Mouse (Mus musculus): ENCODE results near the gene Olfr656. TPM values are rescaled to one million over a fixed set of nuclear protein-coding genes. Genes with fewer than 3 reads are reported as not detected.

Olfr656 gene
- polyA plus RNA-seq (2016; fragmentation: Nextera tagmentation; extraction: Ambion mirVana): not detected in 2 replicates

- Histone ChIP-seq H3K36me3 (replicated peaks) (no peaks in the 10 kb centered on the region), H3K4me1 (no peaks in the 10 kb centered on the region), H3K27ac (replicated peaks) (no peak within 1 kb of the TSS), H3K4me3 (no peak within 1 kb of the TSS), H3K9me3 (no peaks in the 10 kb centered on the region), H3K27me3 (replicated peaks; ENCODE audit: low read depth, poor library complexity, severe bottlenecking) (no peaks in the 10 kb centered on the region)
- DNase-seq (ENCODE audit: low spot score): no peak
- 83% methylated on average over 4 of the region's 4 CpGs for WGBS
These were observed at the start of gene Olfr656 for GRCm38 (mm10) chr7:104613655-104614054. Gene Olfr656, plus strand, starts transcription at chr7:104613955.

- Histone ChIP-seq H3K9me3 (no peaks in the 10 kb centered on the region), H3K4me3 (no peak within 1 kb of the TSS), H3K27ac (replicated peaks) (no peak within 1 kb of the TSS)
These were observed 36.7 kb upstream of the Olfr656 start, which contains the start of gene Olfr653 for GRCm38 (mm10) chr7:104577014-104577413. Gene Olfr653, plus strand, starts transcription at chr7:104577314.

GRCm38 (mm10) chr7:104580846-104581245 lies 32.9 kb upstream of the Olfr656 start:
- Histone ChIP-seq H3K4me3 (no peak overlapping the region), H3K36me3 (replicated peaks) (no peaks in the 10 kb centered on the region), H3K4me1 (no peaks in the 10 kb centered on the region), H3K27me3 (replicated peaks; ENCODE audit: low read depth, poor library complexity, severe bottlenecking) (no peaks in the 10 kb centered on the region), H3K9me3 (no peaks in the 10 kb centered on the region), H3K27ac (replicated peaks) (no peak overlapping the region)
- WGBS: 89% methylated on average over 4 of the region's 4 CpGs
- DNase-seq (ENCODE audit: low spot score): no peak

More at GRCm38 (mm10) chr7:104577014-104577413, 36.7 kb upstream of the Olfr656 start, which contains the start of gene Olfr653:
- no peaks in the 10 kb centered on the region for H3K4me1 ChIP-seq
- no peaks in the 10 kb centered on the region for H3K27me3 ChIP-seq (replicated peaks; ENCODE audit: low read depth, poor library complexity, severe bottlenecking)
- WGBS: 81% methylated on average over 2 of the region's 2 CpGs
- DNase-seq (ENCODE audit: low spot score): no peak
- H3K36me3 ChIP-seq (replicated peaks): no peaks in the 10 kb centered on the region

- 89% methylated on average over 4 of the region's 4 CpGs for WGBS
- Histone ChIP-seq H3K36me3 (replicated peaks) (no peaks in the 10 kb centered on the region), H3K4me3 (no peak overlapping the region), H3K9me3 (no peaks in the 10 kb centered on the region), H3K27ac (replicated peaks) (no peak overlapping the region), H3K27me3 (replicated peaks; ENCODE audit: low read depth, poor library complexity, severe bottlenecking) (no peaks in the 10 kb centered on the region), H3K4me1 (no peaks in the 10 kb centered on the region)
- no peak for DNase-seq (ENCODE audit: low spot score)
These were observed 32.3 kb upstream of the Olfr656 start for GRCm38 (mm10) chr7:104581429-104581828.

GRCm38 (mm10) chr7:104586725-104587124 lies 27.0 kb upstream of the Olfr656 start, which contains the start of gene Olfr654:
Gene Olfr654, plus strand, starts transcription at chr7:104587025.
- H3K36me3 ChIP-seq (replicated peaks): no peaks in the 10 kb centered on the region
- H3K27ac ChIP-seq (replicated peaks): no peak within 1 kb of the TSS
- 91% methylated on average over 4 of the region's 4 CpGs for WGBS
- H3K9me3 ChIP-seq: no peaks in the 10 kb centered on the region
- no peak within 1 kb of the TSS for H3K4me3 ChIP-seq
- H3K4me1 ChIP-seq: no peaks in the 10 kb centered on the region
- no peaks in the 10 kb centered on the region for H3K27me3 ChIP-seq (replicated peaks; ENCODE audit: low read depth, poor library complexity, severe bottlenecking)
- no peak for DNase-seq (ENCODE audit: low spot score)

GRCm38 (mm10) chr7:104588274-104588673 lies 25.5 kb upstream of the Olfr656 start:
- WGBS: 87% methylated on average over 5 of the region's 5 CpGs
- H3K9me3 ChIP-seq: no peaks in the 10 kb centered on the region
- no peaks in the 10 kb centered on the region for H3K27me3 ChIP-seq (replicated peaks; ENCODE audit: low read depth, poor library complexity, severe bottlenecking)
- H3K4me1 ChIP-seq: no peaks in the 10 kb centered on the region
- no peak for DNase-seq (ENCODE audit: low spot score)
- H3K4me3 ChIP-seq: no peak overlapping the region
- H3K27ac ChIP-seq (replicated peaks): no peak overlapping the region
- no peaks in the 10 kb centered on the region for H3K36me3 ChIP-seq (replicated peaks)

- H3K4me3 ChIP-seq: no peak within 1 kb of the TSS
- no peak within 1 kb of the TSS for H3K27ac ChIP-seq (replicated peaks)
- no peaks in the 10 kb centered on the region for H3K36me3 ChIP-seq (replicated peaks)
- no peak for DNase-seq (ENCODE audit: low spot score)
- no peaks in the 10 kb centered on the region for H3K27me3 ChIP-seq (replicated peaks; ENCODE audit: low read depth, poor library complexity, severe bottlenecking)
- no peaks in the 10 kb centered on the region for H3K4me1 ChIP-seq
- no peaks in the 10 kb centered on the region for H3K9me3 ChIP-seq
- 94% methylated on average over 2 of the region's 2 CpGs for WGBS
These were observed 12.1 kb upstream of the Olfr656 start, which contains the start of gene Olfr655 for GRCm38 (mm10) chr7:104601679-104602078. Gene Olfr655, minus strand, starts transcription at chr7:104601779.

GRCm38 (mm10) chr7:104603173-104603572 lies 10.6 kb upstream of the Olfr656 start:
- H3K27me3 ChIP-seq (replicated peaks; ENCODE audit: low read depth, poor library complexity, severe bottlenecking): no peaks in the 10 kb centered on the region
- peak; percentile 50 for DNase-seq (ENCODE audit: low spot score)
- H3K4me3 ChIP-seq: no peak overlapping the region
- 4% methylated on average over 3 of the region's 3 CpGs for whole genome bisulfite sequencing
- no peak overlapping the region for H3K27ac ChIP-seq (replicated peaks)
- H3K9me3 ChIP-seq: no peaks in the 10 kb centered on the region
- no peaks in the 10 kb centered on the region for H3K36me3 ChIP-seq (replicated peaks)
- H3K4me1 ChIP-seq: no peaks in the 10 kb centered on the region

GRCm38 (mm10) chr7:104604727-104605126 lies 9.0 kb upstream of the Olfr656 start:
- H3K27me3 ChIP-seq (replicated peaks; ENCODE audit: low read depth, poor library complexity, severe bottlenecking): no peaks in the 10 kb centered on the region
- no peak for DNase-seq (ENCODE audit: low spot score)
- H3K27ac ChIP-seq (replicated peaks): no peak overlapping the region
- no peaks in the 10 kb centered on the region for H3K9me3 ChIP-seq
- no peak overlapping the region for H3K4me3 ChIP-seq
- no peaks in the 10 kb centered on the region for H3K4me1 ChIP-seq
- no peaks in the 10 kb centered on the region for H3K36me3 ChIP-seq (replicated peaks)

GRCm38 (mm10) chr7:104624494-104624893 lies 10.7 kb downstream of the Olfr656 start, which contains the start of gene Olfr657:
Gene Olfr657, plus strand, starts transcription at chr7:104624794.
- H3K36me3 ChIP-seq (replicated peaks): no peaks in the 10 kb centered on the region
- no peak within 1 kb of the TSS for H3K4me3 ChIP-seq
- no peaks in the 10 kb centered on the region for H3K4me1 ChIP-seq
- no peak within 1 kb of the TSS for H3K27ac ChIP-seq (replicated peaks)
- H3K9me3 ChIP-seq: no peaks in the 10 kb centered on the region
- H3K27me3 ChIP-seq (replicated peaks; ENCODE audit: low read depth, poor library complexity, severe bottlenecking): no peaks in the 10 kb centered on the region
- DNase-seq (ENCODE audit: low spot score): no peak

- peak within 1 kb of the TSS; percentile 50 for H3K4me3 ChIP-seq
- H3K4me1 ChIP-seq: no peaks in the 10 kb centered on the region
- H3K36me3 ChIP-seq (replicated peaks): no peaks in the 10 kb centered on the region
- H3K27ac ChIP-seq (replicated peaks): no peak within 1 kb of the TSS
- DNase-seq (ENCODE audit: low spot score): peak; percentile 77
- WGBS: 26% methylated on average over 22 of the region's 22 CpGs
- no peaks in the 10 kb centered on the region for H3K27me3 ChIP-seq (replicated peaks; ENCODE audit: low read depth, poor library complexity, severe bottlenecking)
- no peaks in the 10 kb centered on the region for H3K9me3 ChIP-seq
These were observed 33.2 kb downstream of the Olfr656 start, which contains the start of gene Olfr658 for GRCm38 (mm10) chr7:104646841-104647482. Gene Olfr658, minus strand, starts transcription at chr7:104647305.

- no peak within 1 kb of the TSS for H3K27ac ChIP-seq (replicated peaks)
- no peaks in the 10 kb centered on the region for H3K9me3 ChIP-seq
- no peaks in the 10 kb centered on the region for H3K27me3 ChIP-seq (replicated peaks; ENCODE audit: low read depth, poor library complexity, severe bottlenecking)
- H3K4me3 ChIP-seq: no peak within 1 kb of the TSS
- no peak for DNase-seq (ENCODE audit: low spot score)
- 88% methylated on average over 3 of the region's 3 CpGs for WGBS
- H3K36me3 ChIP-seq (replicated peaks): no peaks in the 10 kb centered on the region
- H3K4me1 ChIP-seq: no peaks in the 10 kb centered on the region
These were observed 52.7 kb downstream of the Olfr656 start, which contains the start of gene Olfr659 for GRCm38 (mm10) chr7:104666453-104666852. Gene Olfr659, plus strand, starts transcription at chr7:104666753.
